Mouse (Mus musculus): ENCODE results near the gene Apoa2. TPM values are rescaled to one million over a fixed set of nuclear protein-coding genes. Genes with fewer than 3 reads are reported as not detected.

The Apoa2 gene
- polyA plus RNA-seq, 1 experiment from 2014 or later, result 6,641 TPM

GRCm38 (mm10) chr1:171193093-171193840, 31.6 kb upstream of the Apoa2 start:
- WGBS (ENCODE audit: insufficient replicate concordance), result 10% methylated on average over 18 of the region's 18 CpGs
- Histone ChIP-seq H3K36me3 (replicated peaks) (no peaks in the 10 kb centered on the region), H3K9ac (no peak overlapping the region), H3K9me3 (replicated peaks) (no peaks in the 10 kb centered on the region), H3K4me1 (replicated peaks) (peaks cover 15% of the 10 kb centered on the region), H3K4me2 (no peak overlapping the region), H3K4me3 (replicated peaks) (no peak overlapping the region), H3K27me3 (peaks cover 78% of the 10 kb centered on the region), H3K27ac (replicated peaks) (no peak overlapping the region)
- no peak for ATAC-seq (ENCODE audit: insufficient read depth)

GRCm38 (mm10) chr1:171193911-171194830, 30.7 kb upstream of the Apoa2 start:
- Histone ChIP-seq H3K4me1 (replicated peaks) (peaks cover 14% of the 10 kb centered on the region), H3K4me2 (no peak overlapping the region), H3K9me3 (replicated peaks) (no peaks in the 10 kb centered on the region), H3K27ac (replicated peaks) (no peak overlapping the region), H3K27me3 (peaks cover 87% of the 10 kb centered on the region), H3K4me3 (replicated peaks) (no peak overlapping the region), H3K36me3 (replicated peaks) (no peaks in the 10 kb centered on the region), H3K9ac (no peak overlapping the region)
- 20% methylated on average over 11 of the region's 11 CpGs for whole genome bisulfite sequencing (ENCODE audit: insufficient replicate concordance)
- ATAC-seq (ENCODE audit: insufficient read depth), result no peak

DNA sequence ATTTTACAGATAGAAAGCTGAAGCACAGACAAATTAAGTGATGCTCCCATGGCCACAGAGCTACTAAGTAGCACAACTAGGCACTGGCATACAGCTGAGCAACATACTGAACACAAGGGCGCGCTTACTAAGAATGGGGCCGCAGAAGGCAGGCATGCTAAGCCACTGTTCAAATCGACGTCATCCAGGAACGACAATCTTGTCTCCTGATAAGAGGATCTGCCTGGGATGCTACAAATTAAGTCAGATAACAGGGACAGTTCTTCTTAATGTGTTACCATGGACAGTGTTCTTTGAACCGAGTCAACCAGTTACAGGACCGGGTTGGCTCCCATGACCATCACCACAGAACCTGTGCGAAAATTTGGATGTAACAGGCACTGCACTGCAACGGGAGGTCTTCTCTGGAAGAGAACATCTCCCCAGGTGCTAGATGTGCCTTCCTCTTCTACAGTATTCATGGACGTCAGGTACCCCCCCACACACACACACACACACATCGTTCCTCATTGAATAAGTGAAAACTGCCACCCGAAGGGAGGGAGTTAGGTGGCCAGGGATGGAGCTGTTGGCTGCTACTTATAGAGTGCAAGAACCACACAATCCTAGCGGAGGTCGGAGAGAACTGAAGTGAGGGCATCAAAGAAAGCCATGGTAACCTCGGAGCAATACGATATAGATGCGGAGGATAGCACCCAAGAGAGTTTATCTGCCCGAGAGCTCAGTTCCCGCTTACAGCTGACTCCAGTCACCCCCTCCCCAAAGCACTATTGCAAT, 29.6 kb upstream of the Apoa2 start:
- no peak for ATAC-seq (ENCODE audit: insufficient read depth)
- peak overlapping the region; percentile 72 for H3K4me2 ChIP-seq
- H3K9ac ChIP-seq, result no peak overlapping the region
- H3K27ac ChIP-seq (replicated peaks), result no peak overlapping the region
- H3K9me3 ChIP-seq (replicated peaks), result no peaks in the 10 kb centered on the region
- WGBS (ENCODE audit: insufficient replicate concordance), result 6% methylated on average over 20 of the region's 20 CpGs
- H3K36me3 ChIP-seq (replicated peaks), result no peaks in the 10 kb centered on the region
- H3K4me3 ChIP-seq (replicated peaks), result peak overlapping the region; percentile 48
- H3K4me1 ChIP-seq (replicated peaks), result peaks cover 7% of the 10 kb centered on the region; the same call in 1 of the 2 replicates
- H3K27me3 ChIP-seq, result peaks cover 89% of the 10 kb centered on the region

- Histone ChIP-seq H3K4me3 (replicated peaks) (peak within 1 kb of the TSS; percentile 48), H3K27ac (replicated peaks) (no peak within 1 kb of the TSS), H3K4me2 (peak within 1 kb of the TSS; percentile 72), H3K27me3 (peaks cover 84% of the 10 kb centered on the region), H3K9ac (no peak within 1 kb of the TSS), H3K9me3 (replicated peaks) (no peaks in the 10 kb centered on the region), H3K4me1 (replicated peaks) (peaks cover 7% of the 10 kb centered on the region; the same call in 1 of the 2 replicates), H3K36me3 (replicated peaks) (no peaks in the 10 kb centered on the region)
- whole genome bisulfite sequencing (ENCODE audit: insufficient replicate concordance), result 1% methylated on average over 33 of the region's 33 CpGs
- ATAC-seq (ENCODE audit: insufficient read depth), result peak; percentile 51; the same call in 1 of the 2 replicates
Measured at GRCm38 (mm10) chr1:171195887-171196397, 28.9 kb upstream of the Apoa2 start, which contains the start of gene Pcp4l1. Pcp4l1 (minus strand) TSS chr1:171196268.

DNA sequence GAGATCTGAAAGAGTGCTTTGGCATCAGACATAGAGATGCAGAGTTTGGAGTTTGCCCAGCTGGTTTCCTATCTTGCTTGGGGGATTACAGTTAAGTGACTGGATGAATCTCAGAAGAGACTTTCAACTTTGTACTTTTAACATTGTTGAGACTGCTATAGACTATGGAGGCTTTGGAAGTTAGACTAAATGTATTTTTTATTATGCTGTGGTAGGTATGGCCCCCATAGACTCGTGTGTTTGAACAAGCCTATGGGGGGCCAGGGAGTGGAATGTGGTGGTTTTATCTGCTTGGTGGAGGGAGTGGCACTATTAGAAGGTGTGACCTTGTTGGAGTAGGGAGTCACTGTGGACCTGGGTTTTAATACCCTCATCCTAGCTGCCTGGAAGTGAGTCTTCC, 25.3 kb upstream of the Apoa2 start:
- Histone ChIP-seq H3K4me3 (replicated peaks) (no peak overlapping the region), H3K27me3 (peaks cover 48% of the 10 kb centered on the region), H3K4me1 (replicated peaks) (peaks cover 7% of the 10 kb centered on the region; the same call in 1 of the 2 replicates), H3K36me3 (replicated peaks) (no peaks in the 10 kb centered on the region), H3K4me2 (no peak overlapping the region), H3K9me3 (replicated peaks) (no peaks in the 10 kb centered on the region), H3K27ac (replicated peaks) (no peak overlapping the region), H3K9ac (no peak overlapping the region)
- WGBS (ENCODE audit: insufficient replicate concordance), result 20% methylated on average over 1 of the region's 1 CpGs
- no peak for ATAC-seq (ENCODE audit: insufficient read depth)

DNA sequence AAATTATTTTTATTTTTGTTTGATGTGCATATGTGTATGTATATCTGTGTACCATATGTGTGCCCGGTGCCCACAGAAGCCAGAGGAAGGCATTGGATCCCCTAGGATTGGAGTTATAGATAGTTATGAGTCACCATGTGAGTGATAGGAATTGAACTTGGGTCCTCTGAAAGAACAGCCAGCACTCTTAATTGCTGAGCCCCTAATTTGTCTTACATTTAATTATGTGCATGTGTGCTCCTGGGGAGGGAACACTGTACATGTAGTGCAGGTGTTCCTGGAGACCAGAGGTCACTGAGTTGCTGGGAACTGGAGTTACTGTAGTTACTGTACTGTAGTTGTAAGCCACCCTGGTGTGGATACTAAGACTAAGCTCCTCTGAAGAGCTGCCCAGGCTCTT, 24.1 kb upstream of the Apoa2 start:
- WGBS (ENCODE audit: insufficient replicate concordance), result 70% methylated on average over 1 of the region's 1 CpGs

DNA sequence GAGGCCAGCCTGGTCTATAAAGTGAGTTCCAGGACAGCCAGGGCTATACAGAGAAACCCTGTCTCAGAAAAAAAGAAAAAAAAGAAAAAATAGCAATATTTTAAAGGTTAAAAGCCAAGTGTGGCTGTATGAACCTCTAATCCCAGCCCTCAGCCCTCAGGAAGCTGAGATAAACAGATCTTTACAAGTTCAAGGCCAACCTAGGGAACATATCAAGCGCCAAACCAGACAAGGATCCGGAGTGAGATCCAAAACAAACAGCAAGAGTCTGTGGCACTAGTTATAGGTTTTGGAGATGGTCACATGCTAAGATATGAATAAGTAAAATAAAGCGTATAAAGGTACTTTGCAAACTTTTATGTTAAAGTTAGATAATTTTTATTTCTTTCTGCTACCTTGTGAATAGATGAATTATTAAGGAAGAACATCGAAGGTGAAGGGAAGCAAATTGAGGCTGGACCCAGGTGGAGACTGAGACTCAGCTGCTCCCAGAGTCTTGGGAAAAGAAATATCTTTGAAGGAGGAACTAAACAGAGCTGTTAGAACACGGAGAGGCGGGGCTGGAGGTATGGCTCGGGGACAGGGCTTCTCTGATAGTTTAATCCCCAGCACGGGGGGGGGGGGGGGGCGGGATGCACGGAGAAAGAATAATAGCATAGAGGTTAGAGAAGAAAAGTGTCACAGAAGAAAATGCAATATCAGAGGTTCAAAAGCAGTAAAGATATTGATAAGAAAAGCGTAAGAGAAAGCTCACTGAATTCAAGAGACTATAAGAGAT, 21.2 kb upstream of the Apoa2 start:
- no peak overlapping the region for H3K4me2 ChIP-seq
- H3K9me3 ChIP-seq (replicated peaks), result no peaks in the 10 kb centered on the region
- H3K36me3 ChIP-seq (replicated peaks), result no peaks in the 10 kb centered on the region
- no peak overlapping the region for H3K9ac ChIP-seq
- 34% methylated on average over 10 of the region's 11 CpGs for WGBS (ENCODE audit: insufficient replicate concordance)
- H3K27me3 ChIP-seq, result peaks cover 7% of the 10 kb centered on the region
- H3K4me1 ChIP-seq (replicated peaks), result no peaks in the 10 kb centered on the region
- H3K27ac ChIP-seq (replicated peaks), result peak overlapping the region; percentile 59
- H3K4me3 ChIP-seq (replicated peaks), result no peak overlapping the region
- peak; percentile 41 for ATAC-seq (ENCODE audit: insufficient read depth)

More for the DNA sequence above, 24.1 kb upstream of the Apoa2 start:
- no peaks in the 10 kb centered on the region for H3K36me3 ChIP-seq (replicated peaks)
- no peak overlapping the region for H3K9ac ChIP-seq
- H3K9me3 ChIP-seq (replicated peaks), result no peaks in the 10 kb centered on the region
- no peak overlapping the region for H3K4me3 ChIP-seq (replicated peaks)
- no peak overlapping the region for H3K4me2 ChIP-seq
- no peak overlapping the region for H3K27ac ChIP-seq (replicated peaks)
- peaks cover 4% of the 10 kb centered on the region; the same call in 1 of the 2 replicates for H3K4me1 ChIP-seq (replicated peaks)
- ATAC-seq (ENCODE audit: insufficient read depth), result no peak
- peaks cover 35% of the 10 kb centered on the region for H3K27me3 ChIP-seq

DNA sequence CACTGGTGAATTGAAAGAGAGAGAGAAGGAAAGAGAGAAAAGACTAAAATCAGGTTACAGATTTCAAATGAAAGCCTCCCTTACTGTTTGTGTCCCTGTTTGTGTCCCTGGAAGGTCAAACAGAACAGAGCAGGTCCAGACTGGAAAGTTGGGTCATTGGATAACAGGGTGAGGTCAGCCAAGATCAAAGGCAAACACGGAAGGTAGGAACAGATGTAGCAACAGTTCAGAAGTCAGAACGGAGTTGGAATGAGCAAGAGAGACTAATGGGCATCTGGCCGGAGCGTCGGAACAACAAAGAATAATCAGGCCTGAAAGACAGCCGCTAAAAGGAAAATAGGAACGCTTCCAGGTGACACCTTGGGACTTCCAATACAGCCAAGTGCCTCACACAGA, 20.6 kb upstream of the Apoa2 start:
- no peak overlapping the region for H3K9ac ChIP-seq
- H3K4me3 ChIP-seq (replicated peaks), result no peak overlapping the region
- no peaks in the 10 kb centered on the region for H3K4me1 ChIP-seq (replicated peaks)
- no peak overlapping the region for H3K4me2 ChIP-seq
- no peaks in the 10 kb centered on the region for H3K9me3 ChIP-seq (replicated peaks)
- peaks cover 1% of the 10 kb centered on the region for H3K27me3 ChIP-seq
- H3K36me3 ChIP-seq (replicated peaks), result no peaks in the 10 kb centered on the region
- 60% methylated on average over 7 of the region's 7 CpGs for WGBS (ENCODE audit: insufficient replicate concordance)
- ATAC-seq (ENCODE audit: insufficient read depth), result peak; percentile 85
- peak overlapping the region; percentile 59; the same call in 1 of the 2 replicates for H3K27ac ChIP-seq (replicated peaks)

DNA sequence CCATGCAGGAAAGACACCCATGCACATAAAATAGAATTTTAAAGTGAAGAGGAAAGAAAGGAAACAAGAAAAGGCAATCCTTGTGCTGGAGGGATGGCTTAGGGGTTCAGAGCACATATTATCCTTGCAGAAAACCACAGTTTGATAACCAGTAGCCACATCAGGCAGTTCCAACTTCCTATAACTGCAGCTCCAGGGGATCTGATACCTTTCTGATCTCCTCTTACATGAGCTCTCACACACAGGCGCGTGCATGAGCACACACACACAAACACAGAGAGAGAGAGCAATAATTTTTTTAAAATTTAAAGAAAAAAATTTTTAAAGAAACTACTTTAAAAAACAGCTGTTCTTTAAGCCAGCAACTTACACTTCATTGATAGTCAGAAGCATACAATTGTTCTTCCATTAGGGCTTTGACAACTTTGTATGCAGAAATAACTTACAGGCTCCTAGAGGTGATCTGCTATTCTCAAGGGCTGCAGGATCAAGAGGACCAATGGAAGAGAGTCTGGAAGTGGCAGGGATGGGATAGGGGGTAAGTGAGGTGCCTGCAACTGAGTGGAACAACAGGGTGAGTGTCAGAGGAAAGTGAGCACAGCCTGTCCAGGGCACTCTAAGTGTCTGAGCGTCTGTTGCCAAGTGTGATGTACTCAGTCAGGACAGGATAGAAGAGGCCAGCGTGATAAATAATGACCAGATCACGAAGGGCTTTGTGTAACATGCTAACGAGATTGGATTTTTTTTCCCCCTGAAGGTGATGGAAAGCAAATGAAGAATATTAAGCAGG, 19.0 kb upstream of the Apoa2 start:
- H3K4me3 ChIP-seq (replicated peaks), result no peak overlapping the region
- H3K36me3 ChIP-seq (replicated peaks), result no peaks in the 10 kb centered on the region
- no peak overlapping the region for H3K27ac ChIP-seq (replicated peaks)
- H3K27me3 ChIP-seq, result peaks cover 12% of the 10 kb centered on the region; the same call in 1 of the 2 replicates
- H3K4me1 ChIP-seq (replicated peaks), result no peaks in the 10 kb centered on the region
- no peak overlapping the region for H3K4me2 ChIP-seq
- H3K9me3 ChIP-seq (replicated peaks), result no peaks in the 10 kb centered on the region
- H3K9ac ChIP-seq, result no peak overlapping the region
- WGBS (ENCODE audit: insufficient replicate concordance), result 46% methylated on average over 6 of the region's 6 CpGs
- ATAC-seq (ENCODE audit: insufficient read depth), result no peak
